Mouse (Mus musculus): ENCODE measurements around the gene Sv2b.

DNA sequence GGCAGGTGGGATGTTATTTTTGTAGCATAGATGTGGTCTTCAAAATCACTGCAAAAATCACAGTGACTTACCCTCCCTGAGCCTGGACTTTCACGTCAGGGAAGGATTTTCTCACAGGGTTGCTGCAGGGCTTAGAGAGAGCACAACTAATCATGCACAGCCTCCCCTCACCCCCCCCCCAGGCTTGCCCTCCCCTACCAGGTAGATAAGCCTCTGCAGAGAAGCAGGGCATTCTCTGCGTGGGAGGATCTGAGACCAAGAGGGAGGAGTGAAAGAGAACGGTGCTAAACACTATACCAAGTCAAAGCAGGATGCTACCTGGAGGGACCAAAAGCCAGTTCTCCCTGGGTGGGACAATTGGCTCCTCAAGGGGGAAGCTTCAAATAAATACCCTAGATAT is 31.2 kb downstream of the Sv2b start:
- no peak for TF ChIP-seq POLR2A (IDR thresholded peaks at IDR 0.05; ENCODE audit: extremely low read depth, insufficient read depth, low read length)
- no peak for TF ChIP-seq CTCF (IDR thresholded peaks at IDR 0.05; ENCODE audit: low read depth, low read length)

Measured in liver, adult 2 months (tissue).